Mouse (Mus musculus) bone marrow, adult 2 months (tissue): Measurements from ENCODE around the gene Fam76a.

ENCODE experiments used
- CTCF ChIP-seq: fragments of 200-500 bp; IDR thresholded peaks from 2 replicates; pipeline ENCODE4 v1.5.1; 2011; ENCODE audit warnings: low read length, control low read depth; ENCODE audit not compliant: control insufficient read depth, insufficient read depth
- POLR2A ChIP-seq: fragments of 200-500 bp; IDR thresholded peaks from 2 replicates; pipeline ENCODE4 v1.6.1; 2011; ENCODE audit warnings: low read depth, mild to moderate bottlenecking, control low read depth, low read length, borderline replicate concordance; ENCODE audit not compliant: control insufficient read depth

DNA sequence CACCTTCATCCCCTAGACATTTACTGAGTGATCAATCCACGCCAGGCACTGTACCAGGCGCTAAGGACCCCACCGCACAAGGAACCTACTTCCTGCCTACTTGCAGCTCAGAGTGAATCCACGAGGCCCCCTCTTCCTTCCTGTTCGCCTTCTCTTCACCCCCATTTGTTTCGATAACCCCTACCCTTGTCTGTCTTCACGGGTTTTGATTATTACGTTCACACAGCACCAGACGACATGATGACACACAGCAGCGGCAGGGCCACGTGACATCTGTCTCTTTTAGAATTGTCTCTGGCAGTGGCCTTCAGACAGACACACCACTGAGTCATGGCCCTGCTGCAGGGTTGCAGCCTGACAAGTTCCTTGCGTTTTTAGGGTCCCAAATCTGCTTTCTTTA is 21.7 kb upstream of the Fam76a start:
- TF ChIP-seq CTCF = no peak
- no peak for TF ChIP-seq POLR2A
